Mouse (Mus musculus) embryonic facial prominence, embryonic 12.5 days (tissue): ENCODE measurements around the gene Cd38. TPM values are rescaled to one million over a fixed set of nuclear protein-coding genes. Genes with fewer than 3 reads are reported as not detected.

Experiments
- ATAC-seq: fragments of 200-750 bp; cut with Nextera tagmentation; 2 replicates; pipeline ENCODE4 v1.8.0; 2017; ENCODE audit not compliant: insufficient number of reproducible peaks, insufficient read depth, low FRiP score, low TSS enrichment
- H3K27ac ChIP-seq: fragments of 300-500 bp; sonication (generic); 2 replicates; pipeline ENCODE4 v1.5.1; 2016; ENCODE audit warnings: mild to moderate bottlenecking
- H3K27me3 ChIP-seq: fragments of 300-500 bp; sonication (generic); 2 replicates; pipeline ENCODE4 v1.6.1; 2016; ENCODE audit warnings: mild to moderate bottlenecking, moderate library complexity
- H3K36me3 ChIP-seq: fragments of 300-500 bp; sonication (generic); 2 replicates; pipeline ENCODE4 v1.6.1; 2016; ENCODE audit warnings: mild to moderate bottlenecking
- H3K4me1 ChIP-seq: fragments of 300-500 bp; sonication (generic); 2 replicates; pipeline ENCODE4 v1.6.1; 2016
- H3K4me2 ChIP-seq: fragments of 300-500 bp; sonication (generic); replicated peaks from 2 replicates; pipeline ENCODE4 v1.6.1; 2016; ENCODE audit warnings: mild to moderate bottlenecking, moderate library complexity
- H3K4me3 ChIP-seq: fragments of 300-500 bp; sonication (generic); 2 replicates; pipeline ENCODE4 v1.5.1; 2016; ENCODE audit warnings: mild to moderate bottlenecking
- H3K9ac ChIP-seq: fragments of 300-500 bp; sonication (generic); 2 replicates; pipeline ENCODE4 v1.6.1; 2016; ENCODE audit warnings: mild to moderate bottlenecking, moderate library complexity
- H3K9me3 ChIP-seq: fragments of 300-500 bp; sonication (generic); 2 replicates; pipeline ENCODE4 v1.6.1; 2016; ENCODE audit warnings: mild to moderate bottlenecking, moderate library complexity
- WGBS: fragments of 180-500 bp; shearing (Covaris S2); methylation state at CpG from one replicate; pipeline ENCODE4 v1.1.7; 2016; 5-methylcytosine and 5-hydroxymethylcytosine counted together
- polyA plus RNA-seq: library from polyadenylated mRNA; unstranded; fragments of >200 nt; fragmentation: Nextera tagmentation; extraction: Ambion mirVana; gene quantifications from 2 replicates; pipeline ENCODE4 v1.2.1, GENCODE M21; 2016

The Cd38 gene
- polyA plus RNA-seq, 1 experiment from 2014 or later, result 9.5 TPM

- peaks cover 10% of the 10 kb centered on the region; the same call in 1 of the 2 replicates for H3K4me1 ChIP-seq
- H3K9ac ChIP-seq, result no peak overlapping the region
- H3K27ac ChIP-seq, result no peak overlapping the region
- H3K27me3 ChIP-seq, result no peaks in the 10 kb centered on the region
- no peak overlapping the region for H3K4me3 ChIP-seq
- H3K36me3 ChIP-seq, result no peaks in the 10 kb centered on the region
- no peak overlapping the region for H3K4me2 ChIP-seq
- no peak for ATAC-seq
- no peaks in the 10 kb centered on the region for H3K9me3 ChIP-seq
- 71% methylated on average over 1 of the region's 1 CpGs for WGBS
These were observed 84.9 kb downstream of the Cd38 start for GRCm38 (mm10) chr5:43953241-43953640.

GRCm38 (mm10) chr5:43959884-43960440, 91.6 kb downstream of the Cd38 start:
- no peak overlapping the region for H3K4me2 ChIP-seq
- no peaks in the 10 kb centered on the region for H3K36me3 ChIP-seq
- no peaks in the 10 kb centered on the region for H3K4me1 ChIP-seq
- 71% methylated on average over 3 of the region's 3 CpGs for WGBS
- H3K9ac ChIP-seq, result no peak overlapping the region
- no peak overlapping the region for H3K4me3 ChIP-seq
- H3K27ac ChIP-seq, result no peak overlapping the region
- no peaks in the 10 kb centered on the region for H3K27me3 ChIP-seq
- H3K9me3 ChIP-seq, result no peaks in the 10 kb centered on the region
- no peak for ATAC-seq

- 89% methylated on average over 3 of the region's 3 CpGs for WGBS
These were observed 92.7 kb downstream of the Cd38 start for GRCm38 (mm10) chr5:43961056-43961455.

More at GRCm38 (mm10) chr5:43961056-43961455, 92.7 kb downstream of the Cd38 start:
- no peak for ATAC-seq
- no peak overlapping the region for H3K9ac ChIP-seq
- no peaks in the 10 kb centered on the region for H3K27me3 ChIP-seq
- H3K36me3 ChIP-seq, result no peaks in the 10 kb centered on the region
- H3K4me1 ChIP-seq, result no peaks in the 10 kb centered on the region
- no peak overlapping the region for H3K4me3 ChIP-seq
- no peak overlapping the region for H3K27ac ChIP-seq
- no peaks in the 10 kb centered on the region for H3K9me3 ChIP-seq
- no peak overlapping the region for H3K4me2 ChIP-seq

Other genes starting within 250 kb of the Cd38 start
- 9.0 and 13.2 TPM in 2 replicates for gene Cc2d2a, start 206.2 kb upstream of the Cd38 start, polyA plus RNA-seq
- 0.36 TPM in 1 of 2 replicates, not detected in the other for gene Bst1, start 49.7 kb upstream of the Cd38 start, polyA plus RNA-seq
- gene Fbxl5, start 46.9 kb upstream of the Cd38 start, polyA plus RNA-seq, result 57.9 and 62.7 TPM in 2 replicates
- gene Gm7879, start 44.6 kb downstream of the Cd38 start, polyA plus RNA-seq, result 0.33 TPM in 1 of 2 replicates, not detected in the other
- 2.3 and 2.4 TPM in 2 replicates for gene Fgfbp1, start 113.2 kb downstream of the Cd38 start, polyA plus RNA-seq
- gene Prom1, start 233.5 kb downstream of the Cd38 start, polyA plus RNA-seq, result 65.5 and 71.1 TPM in 2 replicates